Mouse (Mus musculus): ENCODE data around the gene Adam19.
A peak's percentile ranks its signal among the peaks of the same experiment; 100 is the strongest.
"Not testable (repeated sequence)": the region's sequence is repeated elsewhere in the genome, so short reads cannot be mapped to it uniquely, and the experiment has no call there.

The Adam19 gene

DNA sequence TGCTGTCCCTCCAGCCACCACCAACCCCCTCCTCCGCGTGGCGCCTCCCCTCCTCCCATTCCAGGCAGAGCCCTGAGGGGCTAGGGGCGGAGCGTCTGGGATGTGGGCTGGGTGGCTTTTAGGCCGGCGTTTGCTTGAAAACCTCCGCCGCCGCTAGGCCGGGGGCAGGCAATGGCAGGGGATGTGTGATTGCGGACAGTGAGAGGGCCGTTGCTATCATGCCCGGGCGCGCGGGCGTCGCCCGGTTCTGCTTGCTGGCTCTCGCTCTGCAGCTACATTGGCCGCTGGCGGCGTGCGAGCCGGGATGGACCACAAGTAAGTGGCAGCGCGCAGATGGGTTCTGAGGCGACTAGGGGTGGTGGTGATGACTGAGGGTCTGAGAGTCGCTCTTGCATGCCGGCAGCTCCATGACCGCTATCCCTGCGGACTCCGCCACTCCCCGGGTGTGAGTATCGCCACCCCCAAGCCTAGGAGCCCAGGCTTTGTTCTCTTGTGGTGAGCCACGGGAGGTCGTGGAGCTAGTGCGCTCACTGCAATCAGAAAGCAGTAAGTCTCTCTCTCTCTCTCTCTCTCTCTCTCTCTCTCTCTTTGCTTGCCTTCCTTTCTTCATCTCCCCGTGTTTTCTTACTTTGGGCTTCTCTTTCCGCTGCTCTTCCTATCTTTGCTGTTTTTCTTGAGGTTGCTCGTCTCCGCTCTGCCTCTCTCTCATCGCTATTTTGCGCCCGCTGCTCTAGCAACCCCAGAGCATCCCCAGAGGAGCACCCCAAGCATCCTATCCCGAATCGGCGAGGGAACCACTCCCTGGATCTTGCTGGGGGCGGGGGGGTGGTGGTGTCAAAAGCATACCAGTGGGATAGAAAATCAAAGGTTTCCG lies at the start of gene Adam19:
TSS of gene Adam19 (plus strand) at position 97 of the 874 bp plus-strand sequence.
- DNase-seq (ENCODE audit: low spot score) = peak; percentile 64

DNA sequence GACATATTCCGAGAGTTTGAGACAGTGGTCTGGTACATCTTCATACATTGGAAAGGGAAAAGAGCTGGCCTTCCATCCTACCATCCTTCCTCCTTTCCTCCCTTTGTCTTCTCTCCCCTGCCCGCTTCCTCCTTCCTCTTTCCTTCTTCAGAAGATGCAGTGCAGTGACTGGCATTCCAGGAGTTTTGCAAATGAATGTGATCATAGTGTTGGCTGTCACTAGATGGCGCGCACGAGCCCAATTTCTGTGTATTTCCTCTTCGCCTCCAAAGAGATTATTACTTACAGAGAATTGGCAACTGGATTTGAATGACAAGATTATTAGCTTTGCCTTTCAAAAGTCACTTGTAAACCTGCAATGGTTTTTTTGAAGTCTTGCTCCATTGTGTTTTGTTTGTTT lies 39.7 kb upstream of the Adam19 start:
- peak; percentile 78 for DNase-seq (ENCODE audit: low spot score)

DNA sequence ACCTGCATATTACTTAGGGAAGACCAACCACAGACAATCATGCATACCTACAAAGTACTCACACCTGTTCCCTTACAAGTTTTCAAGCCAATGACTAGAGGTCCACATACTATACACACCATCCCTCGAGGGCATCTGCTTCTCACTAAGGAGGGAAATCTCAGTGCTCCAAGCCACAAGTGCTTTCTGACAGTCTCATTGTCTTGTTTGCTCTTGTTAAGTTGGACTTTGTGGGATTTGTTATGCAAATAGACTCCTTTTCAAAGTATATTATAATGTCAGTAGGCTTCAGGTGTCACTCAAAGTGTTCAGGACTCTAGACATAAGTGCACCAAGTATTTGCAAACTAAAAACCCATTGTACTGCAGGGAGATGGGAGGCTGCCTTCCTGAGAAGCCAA lies 35.5 kb upstream of the Adam19 start:
- no peak for DNase-seq (ENCODE audit: low spot score)

DNA sequence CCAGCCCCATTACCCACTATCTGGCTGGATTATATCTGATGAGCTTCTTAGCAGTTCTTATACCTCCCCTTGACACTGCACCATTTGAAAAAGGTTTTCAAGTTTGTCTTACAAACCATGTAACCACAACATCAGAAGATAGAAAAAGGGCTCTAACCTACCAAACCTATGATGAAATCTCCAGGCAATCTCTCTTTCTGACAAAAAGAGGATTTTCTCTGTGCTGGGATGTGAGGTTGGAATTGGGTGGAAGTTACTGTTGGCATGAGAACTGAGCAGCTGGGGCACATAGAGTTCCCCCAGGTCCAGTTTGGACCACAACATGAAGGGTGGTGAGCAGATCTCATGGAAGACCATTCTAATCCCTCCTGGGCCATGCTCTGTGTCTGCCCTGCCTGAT lies 33.9 kb upstream of the Adam19 start:
- DNase-seq (ENCODE audit: low spot score) = no peak

DNA sequence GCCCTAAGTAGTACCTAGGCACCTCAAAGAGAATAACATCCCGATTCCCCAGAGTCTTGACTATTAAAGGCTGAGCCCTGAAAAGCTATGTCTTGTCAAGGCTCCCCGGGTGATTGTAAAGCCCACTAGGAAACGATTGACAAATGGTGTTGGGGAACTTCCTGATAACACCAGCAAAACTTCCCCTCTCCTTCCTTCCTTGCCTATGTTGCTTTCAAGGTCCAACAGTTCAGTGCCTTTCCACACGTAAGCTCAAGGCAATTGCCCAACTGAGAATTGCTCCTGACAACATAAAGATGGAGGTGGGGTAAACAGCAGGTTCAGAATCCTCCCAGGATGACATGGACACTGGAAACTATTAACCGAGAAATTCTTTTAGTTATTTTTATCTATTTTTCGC lies 32.8 kb upstream of the Adam19 start:
- no peak for DNase-seq (ENCODE audit: low spot score)

DNA sequence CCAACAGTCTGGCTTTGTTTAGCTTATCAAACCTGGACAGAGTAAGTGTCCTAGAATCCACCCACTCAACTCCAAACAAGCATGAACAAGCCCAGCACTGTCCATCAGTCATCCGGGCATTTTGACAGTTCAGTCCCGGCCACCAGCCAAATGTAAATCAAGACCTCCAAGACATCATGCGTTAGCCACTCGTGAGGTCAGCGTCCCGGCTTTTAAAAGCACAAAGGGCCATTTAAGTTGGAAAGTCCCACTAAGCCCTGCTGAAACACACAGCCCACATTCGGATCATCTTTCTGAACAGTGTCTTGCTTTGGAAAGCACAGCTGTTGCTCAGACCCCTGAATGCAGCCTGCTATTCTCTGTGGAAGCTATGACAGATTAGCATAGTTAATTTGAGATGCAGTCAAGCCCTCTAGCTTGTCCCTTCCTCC lies 29.8 kb upstream of the Adam19 start:
- DNase-seq (ENCODE audit: low spot score) = no peak

DNA sequence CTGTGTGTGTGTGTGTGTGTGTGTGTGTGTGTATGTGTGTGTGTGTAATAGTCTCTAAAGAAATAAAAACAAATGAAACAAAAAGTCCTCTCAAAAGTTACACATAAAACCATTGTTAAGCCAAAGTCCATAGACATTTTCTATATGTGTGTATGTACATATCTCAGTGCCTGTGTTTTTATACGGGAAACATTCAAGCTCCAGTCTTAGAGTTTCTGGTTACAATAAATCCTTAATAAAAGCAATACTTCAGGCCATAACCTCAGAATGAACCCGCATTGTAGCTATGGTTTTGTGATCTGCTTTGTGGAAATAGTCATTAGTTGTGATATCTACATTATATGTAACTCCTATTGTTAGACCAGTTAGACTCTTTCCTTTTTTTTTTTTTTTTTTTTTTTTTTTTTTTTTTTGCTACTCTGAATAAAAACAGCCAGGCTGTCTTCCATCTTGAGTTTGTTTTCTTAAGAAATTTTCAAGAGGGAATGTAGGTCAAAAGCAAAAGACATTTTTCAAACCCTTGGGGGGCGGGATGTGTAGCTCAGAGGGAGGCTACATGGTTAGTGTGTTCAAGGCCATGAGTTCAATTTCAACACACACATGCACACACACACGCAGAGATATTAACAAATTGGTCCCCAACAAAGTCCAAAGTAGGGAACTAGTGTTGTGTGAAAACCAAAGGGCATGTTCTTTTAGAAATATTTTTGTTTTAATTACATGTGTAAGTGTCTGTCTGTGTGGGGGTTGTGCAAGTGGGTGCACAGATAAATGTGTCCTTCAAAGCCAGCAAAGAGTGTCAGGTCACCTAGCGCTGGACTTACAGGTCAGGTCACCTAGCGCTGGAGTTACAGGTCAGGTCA lies 27.6 kb upstream of the Adam19 start:
- DNase-seq (ENCODE audit: low spot score) = no peak

DNA sequence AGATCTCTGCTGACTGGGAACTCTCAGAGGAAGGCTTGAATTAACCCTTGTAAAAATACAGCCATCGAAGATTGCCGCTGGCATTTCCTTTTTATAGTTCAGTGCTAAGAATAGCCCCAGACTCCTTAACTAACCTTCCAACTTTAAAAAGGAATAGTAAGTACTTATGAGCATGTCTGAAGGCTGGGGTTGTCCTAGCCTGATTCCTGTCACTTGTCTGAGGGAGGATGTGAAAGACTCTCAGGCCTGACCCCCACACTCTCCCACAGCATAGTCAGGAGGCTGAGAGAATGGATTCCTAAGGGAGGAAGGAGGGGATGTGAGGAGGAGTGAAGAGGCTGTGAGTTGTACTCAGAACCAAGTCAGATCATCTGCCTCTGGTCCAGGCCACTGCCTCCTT lies 26.3 kb upstream of the Adam19 start:
- no peak for DNase-seq (ENCODE audit: low spot score)

DNA sequence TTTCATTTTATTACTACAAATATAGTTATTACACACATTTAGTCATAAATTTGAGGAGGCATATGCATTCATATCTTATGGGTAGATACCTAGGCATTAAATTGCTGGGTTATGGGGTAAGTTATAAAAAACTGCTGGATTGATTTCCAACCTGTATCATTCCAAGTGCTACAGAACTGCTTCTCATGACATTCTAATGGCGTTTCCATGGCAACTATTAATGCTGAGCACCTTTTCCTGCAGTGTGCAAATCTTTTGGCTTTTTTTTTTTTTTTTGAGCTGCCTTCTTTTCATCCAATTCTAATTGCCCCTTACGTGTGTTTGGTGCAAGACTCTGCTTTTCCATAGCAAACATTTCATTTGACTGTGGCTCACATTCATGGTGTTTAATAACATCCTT lies 25.8 kb upstream of the Adam19 start:
- no peak for DNase-seq (ENCODE audit: low spot score)

DNA sequence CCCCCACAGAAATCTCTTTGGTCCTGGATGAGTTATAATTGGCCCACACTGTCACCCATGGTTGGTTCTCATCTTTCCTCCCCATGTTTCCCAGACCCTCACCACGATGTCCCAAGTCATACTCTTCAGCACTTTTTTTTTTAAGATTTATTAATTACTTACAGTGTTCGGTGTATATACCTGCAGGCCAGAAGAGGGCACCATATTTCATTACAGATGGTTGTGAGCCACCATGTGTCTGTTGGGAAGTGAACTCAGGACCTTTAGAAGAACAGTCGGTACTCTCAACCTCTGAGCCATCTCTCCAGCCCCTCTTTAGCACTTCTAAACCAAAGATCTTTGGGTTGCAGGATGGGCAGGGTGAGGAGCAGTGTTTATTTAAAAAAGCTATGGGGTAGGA lies 24.3 kb upstream of the Adam19 start:
- no peak for DNase-seq (ENCODE audit: low spot score)

DNA sequence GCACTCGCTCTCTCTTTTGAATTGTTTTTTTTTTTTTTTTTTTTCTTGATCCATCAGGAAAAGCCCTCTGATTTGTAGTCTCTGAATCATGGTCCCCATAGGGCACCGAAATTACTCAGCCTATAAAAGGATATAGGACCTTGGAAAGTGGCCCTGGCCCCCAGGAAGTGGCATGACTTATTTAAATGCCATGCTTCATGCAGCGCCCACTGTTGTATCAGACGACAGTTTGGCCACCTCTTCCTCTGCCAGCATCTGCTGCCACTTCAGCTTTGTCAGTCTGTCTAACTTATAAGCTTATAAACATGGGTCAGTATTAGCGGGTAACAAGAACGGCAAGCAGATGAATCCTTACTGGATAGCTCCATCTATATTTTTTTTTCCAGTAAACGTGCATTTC lies 22.8 kb upstream of the Adam19 start:
- no peak for DNase-seq (ENCODE audit: low spot score)

DNA sequence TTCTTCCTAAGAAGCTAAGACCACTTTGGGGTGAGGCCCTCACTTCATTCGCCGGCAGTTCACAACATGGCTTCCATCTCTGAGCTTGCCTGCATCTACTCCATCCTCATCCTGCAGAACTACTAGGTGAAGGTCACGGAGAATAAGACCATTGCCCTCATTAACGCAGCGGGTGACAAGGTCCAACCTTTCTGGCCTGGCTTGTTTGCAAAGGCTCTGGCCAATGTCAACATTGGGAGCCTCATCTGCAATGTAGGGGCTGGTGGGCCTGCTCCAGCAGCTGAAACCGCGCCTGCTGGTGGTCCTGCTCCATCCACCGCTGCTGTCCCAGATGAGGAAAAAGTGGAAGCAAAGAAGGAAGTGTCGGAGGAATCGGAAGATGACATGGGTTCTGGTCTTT lies 19.4 kb upstream of the Adam19 start:
- no peak for DNase-seq (ENCODE audit: low spot score)

DNA sequence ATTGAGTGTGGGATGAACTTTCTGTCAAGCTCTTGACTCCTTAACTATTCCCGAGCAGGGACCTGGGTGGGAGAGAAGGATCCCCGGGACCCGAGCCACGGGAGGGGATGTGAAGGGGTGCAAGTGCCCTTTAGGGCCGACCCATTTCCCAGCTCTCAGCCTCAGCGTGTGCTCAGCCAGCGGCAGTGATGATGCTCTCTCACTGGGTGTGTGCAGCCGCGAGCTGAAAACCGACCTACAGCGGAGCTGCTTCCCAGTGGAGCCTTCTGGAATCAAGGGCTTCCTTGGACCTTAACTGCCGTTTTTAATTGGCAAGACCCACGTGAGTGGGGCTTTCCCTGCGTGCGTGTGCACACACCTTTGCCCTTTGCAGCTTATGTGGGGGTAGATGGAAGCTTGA lies 16.9 kb upstream of the Adam19 start:
- no peak for DNase-seq (ENCODE audit: low spot score)

DNA sequence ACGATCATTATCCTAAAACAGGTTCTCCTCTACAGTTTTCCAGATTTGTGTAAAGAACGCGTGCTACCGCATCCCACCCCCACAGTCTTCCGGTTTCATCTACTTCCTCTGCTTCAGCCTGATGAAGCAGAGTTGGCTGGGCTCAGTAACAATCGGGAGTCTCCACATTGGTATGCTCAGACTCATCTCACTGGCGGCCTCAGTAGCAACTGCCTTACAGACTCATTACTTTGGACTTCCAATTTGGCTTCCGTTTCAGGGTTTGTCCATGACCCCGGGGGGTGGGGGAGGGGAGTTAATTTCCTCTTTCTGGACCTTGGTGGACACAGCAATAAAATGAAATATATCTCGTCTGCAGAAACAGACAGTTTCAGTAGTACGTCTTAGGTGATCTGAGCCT lies 16.5 kb upstream of the Adam19 start:
- DNase-seq (ENCODE audit: low spot score) = peak; percentile 14

DNA sequence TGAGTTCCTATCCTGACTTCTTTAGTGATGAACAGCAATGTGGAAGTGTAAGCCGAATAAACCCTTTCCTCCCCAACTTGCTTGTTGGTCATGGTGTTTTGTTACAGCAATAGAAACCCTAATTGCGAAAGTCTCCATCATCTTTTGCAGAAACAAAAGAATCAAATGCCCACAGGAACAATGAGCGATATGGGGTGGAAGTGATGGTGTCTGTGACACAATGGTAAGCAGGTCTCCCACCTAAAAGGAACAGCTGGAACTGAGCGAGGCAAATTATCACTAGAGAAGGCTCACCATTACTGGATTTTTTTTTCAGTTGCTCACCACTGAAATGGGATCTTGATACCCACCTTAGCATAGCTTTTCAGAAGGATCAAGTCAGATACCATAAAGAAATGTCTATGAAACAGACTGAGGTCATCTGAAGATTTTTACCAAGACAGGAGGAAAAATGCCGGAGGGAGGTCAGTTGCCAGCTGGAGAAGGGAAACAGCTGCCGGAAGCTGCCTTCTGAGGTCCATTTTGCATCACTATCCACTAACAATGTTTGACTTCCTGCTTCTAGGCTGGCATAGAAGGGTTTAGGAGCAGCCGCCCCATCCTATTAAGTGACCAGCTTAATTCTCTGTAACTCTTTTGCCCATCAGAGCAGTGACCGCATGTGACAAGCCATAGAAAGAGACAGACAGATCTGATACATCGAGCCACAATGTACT lies 14.8 kb upstream of the Adam19 start:
- DNase-seq (ENCODE audit: low spot score) = no peak

DNA sequence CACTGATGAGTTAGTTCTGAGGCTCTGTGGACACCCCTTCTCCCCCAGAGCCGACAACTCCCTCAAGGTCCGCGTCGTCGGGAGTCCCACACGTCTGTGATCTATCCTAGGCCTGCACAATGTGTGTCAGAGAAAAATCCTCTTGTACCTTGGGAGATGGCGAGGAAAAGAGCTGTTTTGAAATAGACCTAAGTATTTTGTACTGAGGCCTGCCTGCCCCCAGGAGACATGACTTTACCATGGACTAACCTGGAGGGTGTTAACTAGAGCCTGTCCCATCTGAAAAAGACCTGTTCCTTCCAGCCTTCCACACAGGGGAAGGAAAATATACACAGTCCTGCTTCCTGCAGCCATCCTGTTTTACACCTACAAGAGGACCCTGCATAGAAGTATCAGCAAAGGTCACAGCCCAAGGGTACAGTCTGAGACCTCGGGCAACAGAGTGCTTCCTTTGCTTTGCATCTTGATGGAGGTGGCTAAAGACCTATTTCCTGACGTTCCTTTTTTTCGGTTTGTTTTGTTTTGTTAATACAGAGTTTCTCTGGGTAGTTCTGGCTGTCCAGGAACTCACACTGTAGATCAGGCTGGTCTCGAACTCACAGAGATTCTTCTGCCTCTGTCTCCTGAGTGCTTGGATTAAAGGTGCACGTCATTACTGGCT lies 14.1 kb upstream of the Adam19 start:
- DNase-seq (ENCODE audit: low spot score) = no peak

DNA sequence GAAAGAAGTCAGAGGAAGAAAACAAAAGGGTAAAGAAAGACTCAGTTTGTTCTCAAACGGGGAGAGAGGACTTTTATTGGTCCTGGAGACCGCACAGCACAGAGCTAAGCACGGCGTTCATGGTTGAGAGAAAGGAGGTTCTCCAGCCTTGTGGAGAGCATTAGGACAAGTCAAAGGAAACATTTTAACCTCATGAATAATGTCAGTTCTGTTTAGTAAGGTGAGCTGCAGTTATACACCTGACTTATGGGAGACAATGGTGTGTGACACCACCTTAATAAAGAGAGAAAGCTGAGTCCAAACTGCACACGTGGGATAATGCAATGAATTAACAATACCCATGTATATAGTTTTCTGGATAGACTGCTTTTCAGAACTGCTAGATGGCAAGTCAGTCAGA lies 11.0 kb upstream of the Adam19 start:
- DNase-seq (ENCODE audit: low spot score) = no peak

DNA sequence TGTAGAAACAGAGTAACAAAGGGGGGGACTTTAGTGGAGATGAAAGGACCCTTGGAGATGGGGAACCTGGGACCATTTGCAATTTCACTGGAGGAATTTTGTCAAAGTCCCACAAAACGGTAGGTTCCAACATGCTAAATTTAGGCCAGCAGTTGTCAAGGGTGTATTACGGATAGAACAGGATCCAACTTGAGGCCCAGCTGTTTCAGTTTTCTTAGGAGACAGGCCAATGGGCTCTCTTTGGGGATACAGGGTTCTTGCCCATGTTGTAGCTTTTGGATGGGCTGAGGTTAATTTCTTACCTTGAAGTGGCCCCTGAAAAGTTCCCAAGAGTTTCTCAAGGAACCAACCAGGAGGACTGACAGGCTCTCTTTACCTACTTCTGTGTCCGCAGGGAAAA lies 8.5 kb upstream of the Adam19 start:
- no peak for DNase-seq (ENCODE audit: low spot score)

DNA sequence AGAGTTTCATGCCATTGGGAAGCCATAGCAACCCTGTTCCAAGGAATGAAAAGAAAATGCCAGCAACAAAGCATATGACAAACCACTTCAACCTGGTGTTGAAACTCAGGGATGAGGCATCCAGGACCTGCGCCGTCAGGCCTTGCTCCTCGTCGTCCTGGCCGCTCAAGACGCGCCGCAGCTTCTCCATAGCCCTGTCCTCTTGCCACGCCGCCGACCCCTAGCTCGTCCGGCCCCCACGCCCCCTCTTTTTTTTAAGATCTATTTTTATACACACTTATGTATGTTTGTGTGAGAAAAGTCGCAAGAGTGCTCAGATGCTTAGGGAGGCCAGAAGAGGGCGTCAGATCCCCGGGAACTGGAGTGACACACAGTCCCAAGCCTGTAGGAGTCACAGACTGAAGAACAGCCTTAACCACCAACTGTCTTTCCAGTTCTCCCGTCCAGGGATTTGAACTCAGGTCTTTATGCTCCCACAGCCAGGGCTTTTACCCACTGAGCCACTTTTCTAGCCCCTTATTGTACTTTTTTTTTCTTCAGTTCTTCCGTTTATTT lies 3.6 kb upstream of the Adam19 start, which contains the start of gene Gm12166:
TSS of gene Gm12166 (minus strand) at position 217 of the 555 bp plus-strand sequence.
- peak; percentile 66 for DNase-seq (ENCODE audit: low spot score)

DNA sequence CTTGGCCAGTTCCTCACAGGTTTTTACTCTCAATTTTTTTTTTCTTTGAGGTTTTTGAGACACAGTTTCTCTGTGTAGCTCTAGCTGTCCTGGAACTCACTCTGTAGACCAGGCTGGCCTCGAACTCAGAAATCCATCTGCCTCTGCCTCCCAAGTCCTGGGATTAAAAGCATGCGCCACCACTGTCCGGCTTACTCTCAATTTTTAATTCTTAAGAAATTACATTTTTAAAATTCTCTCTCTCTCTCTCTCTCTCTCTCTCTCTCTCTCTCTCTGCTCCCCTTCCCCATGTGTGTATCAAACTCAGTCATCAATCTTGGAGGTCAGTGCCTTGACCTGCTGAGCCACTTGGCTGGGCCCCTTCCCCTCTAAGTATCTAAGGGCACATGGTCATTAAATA lies 2.3 kb upstream of the Adam19 start:
- not testable (repeated sequence) for DNase-seq (ENCODE audit: low spot score)

DNA sequence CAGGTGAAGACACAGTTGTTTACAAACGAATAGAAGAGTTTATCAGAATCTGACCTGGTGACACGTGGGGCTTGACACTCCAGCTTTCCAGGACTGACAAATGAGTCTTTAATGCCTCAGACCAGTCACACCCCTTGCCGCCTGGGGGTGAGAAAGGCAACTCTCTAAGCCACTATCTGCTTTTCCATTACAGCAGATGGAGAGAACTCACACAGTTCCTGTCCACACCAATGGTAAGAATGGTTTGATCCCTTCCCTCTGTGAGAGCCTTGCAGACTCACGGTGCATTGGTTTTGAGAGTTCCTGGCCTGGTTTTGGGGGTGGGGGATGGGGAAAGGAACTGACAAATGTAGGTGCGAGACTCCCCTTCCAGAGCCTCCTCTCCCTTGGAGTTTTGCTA lies 1.5 kb upstream of the Adam19 start:
- DNase-seq (ENCODE audit: low spot score) = no peak

Data from urinary bladder, postnatal 14 days (tissue).